Mouse (Mus musculus): ENCODE measurements around the gene Amacr. TPM values are rescaled to one million over a fixed set of nuclear protein-coding genes. Genes with fewer than 3 reads are reported as not detected.

Amacr gene
- 12.3 TPM for polyA plus RNA-seq (2014; fragmentation: Illumina TruSeq; extraction: RNeasy Lipid Tissue Mini Kit (QIAGEN cat#74804); ENCODE audit: low read depth, low replicate concordance)

DNA sequence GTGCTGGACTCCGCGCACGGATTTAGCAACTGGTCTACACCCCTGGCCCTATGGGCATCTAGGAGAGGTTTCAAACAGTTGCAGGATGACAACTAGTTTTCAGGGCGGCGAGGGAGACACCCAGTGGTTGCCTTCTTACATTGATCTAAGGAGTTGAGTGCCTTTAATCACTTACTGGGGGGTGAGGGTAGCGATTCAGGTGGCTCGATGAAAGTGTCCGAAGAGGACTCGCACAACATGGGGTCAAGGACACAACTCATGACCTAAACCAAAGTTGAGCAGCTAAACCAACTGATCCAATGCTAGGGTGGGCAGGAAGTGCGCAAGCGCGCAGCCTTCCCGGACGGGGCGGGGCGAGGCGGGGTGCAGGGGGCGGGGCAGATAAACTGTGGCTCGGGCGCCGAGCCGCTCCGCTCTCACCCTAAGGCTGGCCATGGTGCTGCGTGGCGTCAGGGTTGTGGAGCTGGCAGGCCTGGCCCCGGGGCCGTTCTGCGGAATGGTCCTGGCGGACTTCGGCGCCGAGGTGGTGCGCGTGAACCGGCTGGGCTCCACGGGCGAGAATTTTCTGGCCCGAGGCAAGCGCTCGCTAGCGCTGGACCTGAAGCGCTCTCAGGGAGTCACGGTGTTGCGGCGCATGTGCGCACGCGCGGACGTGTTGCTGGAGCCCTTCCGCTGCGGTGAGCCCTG is at the start of gene Amacr:
Amacr (plus strand) TSS at position 380 of the 687 bp plus-strand sequence.

DNA sequence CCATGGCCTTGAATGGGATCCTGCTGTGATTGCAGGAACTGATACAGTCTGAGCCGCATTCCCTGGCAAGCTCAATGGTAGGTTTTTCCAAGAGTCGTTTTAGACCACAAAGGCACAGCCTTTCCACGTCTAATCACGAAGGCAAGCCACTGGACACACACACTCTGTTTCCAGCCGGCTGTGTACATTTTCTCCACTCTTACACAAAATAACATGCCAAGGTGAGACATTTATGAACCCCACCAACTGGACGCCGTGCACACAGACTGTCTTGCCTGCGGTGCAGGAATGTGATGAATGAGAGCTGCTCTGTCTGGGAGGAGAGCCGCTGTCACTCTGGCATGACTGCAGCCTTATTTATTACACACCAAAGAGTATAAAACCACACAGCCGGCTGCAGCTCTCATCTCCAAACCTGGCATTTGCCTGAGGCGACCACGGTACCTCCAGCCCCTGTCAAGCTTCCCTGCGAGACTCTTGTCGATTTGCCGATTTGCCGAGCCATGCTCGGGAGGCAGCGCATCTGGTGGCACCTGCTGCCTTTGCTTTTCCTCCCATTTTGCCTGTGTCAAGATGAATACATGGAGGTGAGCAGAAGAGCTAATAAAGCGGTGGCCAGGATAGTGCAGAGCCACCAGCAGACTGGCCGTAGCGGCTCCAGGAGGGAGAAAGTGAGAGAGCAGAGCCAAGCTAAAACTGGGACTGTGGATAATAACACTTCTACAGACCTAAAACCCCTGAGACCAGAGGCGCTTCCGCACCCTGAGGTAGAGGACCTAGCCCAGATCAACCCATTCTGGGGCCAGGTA is 29.4 kb upstream of the Amacr start, which contains the start of gene C1qtnf3:
C1qtnf3 (plus strand) TSS at position 382 of the 809 bp plus-strand sequence.

GRCm38 (mm10) chr15:11000421-11000820 is 18.9 kb downstream of the Amacr start, which contains the start of gene Slc45a2:
Gene Slc45a2 (plus strand): TSS chr15:11000721.

DNA sequence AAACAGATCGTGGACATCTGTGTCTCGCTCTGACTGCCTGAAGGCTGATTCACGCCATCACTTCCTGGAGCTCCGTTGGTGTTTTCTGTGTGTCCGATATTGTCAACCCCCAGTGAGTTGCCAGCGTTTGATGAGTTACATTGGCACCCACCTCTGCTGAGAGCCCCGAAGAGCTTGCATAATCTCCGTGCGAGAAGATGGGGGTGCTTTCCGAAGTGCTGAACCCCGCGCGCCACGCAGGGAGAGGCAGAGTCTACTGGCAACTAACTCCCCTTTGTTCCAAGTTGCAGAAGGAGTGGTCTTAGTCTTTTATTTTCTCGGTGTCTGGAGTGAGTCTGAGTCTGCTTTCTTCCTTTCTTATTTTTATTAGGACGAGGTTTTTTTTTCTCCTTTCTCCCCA is 56.2 kb downstream of the Amacr start, which contains the start of gene Rxfp3:
Rxfp3 (minus strand) TSS at position 281 of the 400 bp plus-strand sequence.

Other genes starting within 250 kb of the Amacr start
- gene C1qtnf3, start 29.4 kb upstream of the Amacr start, polyA plus RNA-seq (2014; fragmentation: Illumina TruSeq; extraction: RNeasy Lipid Tissue Mini Kit (QIAGEN cat#74804); ENCODE audit: low read depth, low replicate concordance) = 7.9 TPM
- not detected for gene Slc45a2, start 19.0 kb downstream of the Amacr start, polyA plus RNA-seq (2014; fragmentation: Illumina TruSeq; extraction: RNeasy Lipid Tissue Mini Kit (QIAGEN cat#74804); ENCODE audit: low read depth, low replicate concordance)
- gene Rxfp3, start 56.2 kb downstream of the Amacr start, polyA plus RNA-seq (2014; fragmentation: Illumina TruSeq; extraction: RNeasy Lipid Tissue Mini Kit (QIAGEN cat#74804); ENCODE audit: low read depth, low replicate concordance) = not detected
- 8.6 TPM for gene Adamts12, start 83.0 kb downstream of the Amacr start, polyA plus RNA-seq (2014; fragmentation: Illumina TruSeq; extraction: RNeasy Lipid Tissue Mini Kit (QIAGEN cat#74804); ENCODE audit: low read depth, low replicate concordance)

Data from adipose tissue, adult 10 weeks (tissue).